Mouse (Mus musculus): Measurements from ENCODE around the gene Nfyc.

- TF ChIP-seq POLR2A (IDR thresholded peaks at IDR 0.05; ENCODE audit: borderline replicate concordance, control insufficient read depth, low read depth, low read length) (no peak), CTCF (IDR thresholded peaks at IDR 0.05; ENCODE audit: control insufficient read depth, insufficient read depth, low read length) (no peak)
These were observed 105.2 kb downstream of the Nfyc start for GRCm38 (mm10) chr4:120726174-120726573.

All from bone marrow, adult 2 months (tissue).